Mouse (Mus musculus): ENCODE results near the gene Cog4. TPM values are rescaled to one million over a fixed set of nuclear protein-coding genes. Genes with fewer than 3 reads are reported as not detected.
"Not testable (repeated sequence)": the region's sequence is repeated elsewhere in the genome, so short reads cannot be mapped to it uniquely, and the experiment has no call there.

Gene Cog4
- total RNA-seq, 2 experiments from 2014 or later = 69.6 to 73.7 TPM

- intact Hi-C loops (cut with DNase I) = no loop called here
- DNase-seq (ENCODE audit: low spot score) = no peak
Measured at GRCm38 (mm10) chr8:110886634-110887033, 40.2 kb downstream of the Cog4 start.

DNA sequence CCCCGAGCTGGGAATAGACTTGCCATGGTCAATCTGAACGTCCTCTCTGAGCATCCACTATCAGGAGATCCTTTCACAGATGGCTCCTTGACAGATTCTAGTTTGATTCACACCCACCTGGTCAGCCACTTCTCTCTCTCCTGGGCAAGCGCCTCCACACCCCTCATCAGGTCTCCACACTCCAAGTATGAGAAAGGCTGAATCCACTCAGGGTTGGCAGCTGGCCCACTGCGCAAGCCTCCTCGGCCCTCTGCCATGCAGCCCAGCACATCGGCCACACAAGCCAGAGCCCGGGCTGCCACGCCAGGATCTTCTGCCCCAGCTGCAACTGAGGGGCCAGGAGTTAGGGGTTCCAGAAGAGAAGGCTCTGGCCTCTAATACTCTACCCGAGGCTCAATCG is 41.2 kb downstream of the Cog4 start:
- intact Hi-C loops (cut with DNase I) = no loop called here
- DNase-seq (ENCODE audit: low spot score) = no peak

DNA sequence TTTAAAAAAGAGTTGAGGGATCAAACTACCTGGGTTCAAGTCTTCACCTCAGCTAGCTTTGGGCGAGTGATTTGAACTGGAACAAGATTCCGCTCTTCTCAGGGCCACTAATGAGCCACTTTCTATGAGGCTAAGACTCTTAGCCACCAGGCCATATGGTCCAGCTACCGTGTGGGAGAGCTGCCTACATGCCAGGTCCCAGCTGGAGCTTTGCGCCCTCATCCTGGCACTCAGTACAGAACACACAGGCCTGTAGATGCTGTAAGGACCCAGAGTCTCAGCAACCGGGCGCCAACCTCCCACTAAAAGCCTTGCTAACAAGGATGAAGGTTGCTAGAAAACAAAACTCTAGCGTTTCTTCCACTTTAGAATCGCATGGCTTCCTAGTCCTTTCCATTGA is 42.0 kb downstream of the Cog4 start:
- no peak for DNase-seq (ENCODE audit: low spot score)
- intact Hi-C loops (cut with DNase I) = no loop called here

GRCm38 (mm10) chr8:110888860-110889259 is 42.5 kb downstream of the Cog4 start:
- DNase-seq (ENCODE audit: low spot score) = no peak
- intact Hi-C loops (cut with DNase I) = no loop called here

DNA sequence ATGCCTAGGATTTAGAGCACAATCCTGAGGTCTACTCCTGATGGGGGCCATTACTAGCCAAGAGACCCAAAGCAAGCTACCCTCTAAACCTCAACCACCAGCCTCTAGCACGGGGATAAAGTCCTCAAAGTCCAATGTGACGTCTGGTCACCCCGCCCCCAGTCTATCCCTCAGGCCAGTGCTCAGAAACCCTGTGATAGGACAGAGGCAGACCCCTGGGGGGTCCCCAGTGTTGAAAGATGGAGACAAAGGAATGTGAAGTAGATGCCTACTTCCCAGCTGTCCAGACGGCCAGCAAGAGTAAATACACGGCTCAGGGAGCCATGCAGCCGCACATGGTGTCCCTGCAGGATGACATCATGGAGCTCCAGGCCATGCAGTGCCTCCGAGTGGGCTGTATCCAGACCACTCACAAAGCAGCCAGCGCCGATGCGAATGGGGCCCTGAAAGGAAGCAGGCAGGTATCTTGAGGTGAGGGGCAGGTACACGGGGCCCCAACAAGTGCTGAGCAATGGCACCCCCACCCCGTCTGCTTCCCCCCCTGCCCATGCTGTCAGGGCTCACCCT is 43.6 kb downstream of the Cog4 start:
- no peak for DNase-seq (ENCODE audit: low spot score)

GRCm38 (mm10) chr8:110892040-110892439 is 45.6 kb downstream of the Cog4 start:
- intact Hi-C loops (cut with DNase I) = no loop called here

More for the DNA sequence above, 43.6 kb downstream of the Cog4 start:
- intact Hi-C loops (cut with DNase I) = no loop called here

DNA sequence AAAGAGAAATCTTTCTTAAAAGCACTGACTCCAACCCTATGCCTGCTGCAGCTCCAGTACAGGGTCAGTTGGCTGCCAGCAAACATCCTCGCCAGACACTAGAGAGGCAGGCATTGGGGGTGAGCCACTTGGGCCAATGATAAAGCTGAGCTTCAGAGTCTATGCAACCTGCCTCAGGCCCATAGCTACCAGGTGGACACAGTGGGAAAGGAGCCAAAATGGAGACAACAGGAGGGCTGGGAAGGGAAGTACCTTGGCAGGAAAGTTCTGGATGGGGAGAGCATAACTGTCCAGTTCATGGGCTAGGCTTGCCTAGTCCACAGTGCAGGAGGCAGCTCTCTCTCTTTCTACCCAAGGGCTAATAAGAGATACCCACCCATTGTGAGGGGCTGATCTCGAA is 46.5 kb downstream of the Cog4 start:
- DNase-seq (ENCODE audit: low spot score) = no peak
- intact Hi-C loops (cut with DNase I) = no loop called here

More at GRCm38 (mm10) chr8:110892040-110892439, 45.6 kb downstream of the Cog4 start:
- DNase-seq (ENCODE audit: low spot score) = no peak

DNA sequence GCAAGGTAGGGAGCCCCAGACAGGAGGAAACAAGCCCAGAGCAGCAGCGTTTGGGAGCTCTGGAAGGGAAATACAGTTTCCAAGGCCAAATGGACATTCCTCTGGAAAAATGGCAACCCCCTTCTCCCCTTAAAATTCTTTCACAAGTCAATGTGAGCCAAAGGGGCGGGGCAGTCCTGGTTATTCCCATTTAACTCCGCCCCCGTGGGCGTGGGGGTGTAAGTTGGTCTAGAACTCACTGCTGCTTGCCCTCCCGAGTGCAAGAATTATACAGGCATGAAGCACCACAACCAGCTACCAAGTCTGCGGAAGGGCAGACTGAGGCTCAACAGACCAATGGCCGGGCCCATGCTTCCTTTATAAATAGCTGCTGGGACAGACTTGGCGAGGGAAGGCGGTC is 48.5 kb downstream of the Cog4 start:
- DNase-seq (ENCODE audit: low spot score) = no peak
- intact Hi-C loops (cut with DNase I) = no loop called here

- intact Hi-C loops (cut with DNase I) = no loop called here
- DNase-seq (ENCODE audit: low spot score) = no peak
Measured at GRCm38 (mm10) chr8:110895254-110895653, 48.9 kb downstream of the Cog4 start.

GRCm38 (mm10) chr8:110895812-110896211 is 49.4 kb downstream of the Cog4 start:
- no peak for DNase-seq (ENCODE audit: low spot score)
- intact Hi-C loops (cut with DNase I) = no loop called here

- intact Hi-C loops (cut with DNase I) = no loop called here
- DNase-seq (ENCODE audit: low spot score) = no peak
Measured at GRCm38 (mm10) chr8:110897495-110897894, 51.1 kb downstream of the Cog4 start.

GRCm38 (mm10) chr8:110901056-110901455 is 54.7 kb downstream of the Cog4 start:
- intact Hi-C loops (cut with DNase I) = loop anchor here (5.0 kb wide), 1 partner anchor 66 kb away; no protein-coding TSS in a partner anchor

GRCm38 (mm10) chr8:110901839-110902578 is 55.6 kb downstream of the Cog4 start, which contains the start of gene Fuk:
Gene Fuk, minus strand, starts transcription at chr8:110902488.
- intact Hi-C loops (cut with DNase I) = loop anchor here (2.0 to 5.0 kb wide), 2 partner anchors 17 to 65 kb away; partner anchors contain the start of gene St3gal2

More at GRCm38 (mm10) chr8:110901056-110901455, 54.7 kb downstream of the Cog4 start:
- DNase-seq (ENCODE audit: low spot score) = no peak

GRCm38 (mm10) chr8:110902579-110902965 is 56.2 kb downstream of the Cog4 start:
- intact Hi-C loops (cut with DNase I) = loop anchor here (2.0 to 5.0 kb wide), 2 partner anchors 16 to 65 kb away; partner anchors contain the start of gene St3gal2

More at GRCm38 (mm10) chr8:110901839-110902578, 55.6 kb downstream of the Cog4 start, which contains the start of gene Fuk:
- peak; percentile 66 for DNase-seq (ENCODE audit: low spot score)

DNA sequence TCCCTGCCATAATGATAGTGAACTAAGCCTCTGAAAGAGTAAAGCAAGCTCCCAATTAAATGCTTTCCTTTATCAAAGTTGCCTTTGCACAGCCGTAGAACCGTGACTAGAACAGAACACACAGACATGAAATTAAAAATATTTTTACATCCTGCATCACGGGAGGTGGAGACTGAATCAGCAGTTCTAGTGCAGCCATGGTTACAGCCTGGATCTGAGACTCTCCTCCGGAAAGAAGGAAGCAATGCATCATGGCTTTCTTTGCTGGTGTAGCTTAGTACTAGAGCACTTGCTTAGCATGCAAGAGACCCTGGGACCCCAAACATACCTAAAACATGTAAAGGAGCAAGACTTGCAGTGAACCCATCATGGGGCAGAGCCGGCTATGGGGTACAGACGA is 59.0 kb downstream of the Cog4 start:
- intact Hi-C loops (cut with DNase I) = no loop called here
- DNase-seq (ENCODE audit: low spot score) = no peak

More at GRCm38 (mm10) chr8:110902579-110902965, 56.2 kb downstream of the Cog4 start:
- no peak for DNase-seq (ENCODE audit: low spot score)

GRCm38 (mm10) chr8:110906682-110907081 is 60.3 kb downstream of the Cog4 start:
- no peak for DNase-seq (ENCODE audit: low spot score)
- intact Hi-C loops (cut with DNase I) = no loop called here

- intact Hi-C loops (cut with DNase I); DNase-seq (ENCODE audit: low spot score): not testable (repeated sequence)
Measured at GRCm38 (mm10) chr8:110909850-110910249, 63.5 kb downstream of the Cog4 start.

GRCm38 (mm10) chr8:110911576-110912570 is 65.5 kb downstream of the Cog4 start:
- DNase-seq (ENCODE audit: low spot score) = no peak
- intact Hi-C loops (cut with DNase I) = no loop called here

DNA sequence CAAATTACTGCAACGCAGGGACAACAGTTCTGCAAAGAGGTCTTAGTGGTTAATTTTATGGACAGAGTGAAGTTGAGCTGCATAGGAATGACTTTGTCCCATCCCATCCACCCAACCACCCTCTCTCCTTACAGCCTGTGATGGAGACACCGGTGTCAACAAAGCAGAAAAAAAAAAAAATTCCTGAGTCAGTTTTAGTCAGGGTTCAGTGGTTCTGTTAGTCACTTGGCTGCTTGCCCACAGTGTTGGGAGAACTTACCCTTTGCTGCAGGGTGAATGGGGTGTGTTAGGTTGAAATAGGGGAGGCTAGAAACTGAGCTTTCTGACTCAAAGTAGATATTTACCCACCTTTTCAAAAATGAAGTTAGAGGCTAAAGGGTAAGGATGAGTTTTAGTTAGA is 71.0 kb downstream of the Cog4 start:
- intact Hi-C loops (cut with DNase I) = no loop called here
- no peak for DNase-seq (ENCODE audit: low spot score)

DNA sequence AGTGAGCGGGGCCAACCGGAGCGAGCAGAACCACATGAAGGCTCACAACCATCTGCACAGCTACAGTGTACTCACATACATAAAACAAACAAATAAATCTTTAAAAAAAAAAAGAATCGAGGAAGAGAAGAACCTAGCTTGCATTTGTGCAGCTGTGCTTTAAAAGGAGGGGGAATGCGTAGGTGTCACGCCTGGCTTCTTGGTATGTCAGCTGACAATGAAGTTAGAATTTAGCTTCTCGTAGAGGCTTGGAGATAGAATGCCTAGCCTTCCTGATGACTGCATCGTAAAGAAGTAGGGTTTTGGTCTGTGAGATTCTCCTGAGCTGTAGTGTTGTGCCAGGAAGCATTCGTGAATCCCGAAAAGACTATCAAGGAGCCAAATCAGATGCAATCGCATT is 71.6 kb downstream of the Cog4 start:
- intact Hi-C loops (cut with DNase I) = loop anchor here (2.0 kb wide), 1 partner anchor 15 kb away; the partner anchor contains the start of gene Fuk
- no peak for DNase-seq (ENCODE audit: low spot score)

All from heart, postnatal 25 days (tissue).